ENCODE assay signal across 21 mouse cellular contexts in the genomic region with DNA sequence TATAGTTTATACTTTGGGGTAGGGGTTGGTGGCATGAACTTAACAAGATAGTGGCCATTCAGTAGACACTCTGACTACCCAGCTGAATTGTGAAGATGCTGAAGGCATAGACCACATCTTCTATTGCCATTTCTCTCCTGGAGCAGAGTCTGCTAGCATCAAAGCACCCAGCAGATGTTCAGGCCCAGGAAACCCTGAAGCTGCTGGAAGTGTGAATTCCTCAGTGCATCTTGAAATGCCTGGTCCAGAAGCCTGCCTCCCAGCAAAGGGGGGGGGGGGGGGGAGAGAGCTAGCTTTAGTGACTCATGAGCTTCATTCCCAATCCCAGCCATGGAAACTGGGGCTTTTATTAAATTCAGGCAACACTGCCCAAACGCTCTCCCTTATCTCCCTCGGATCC.
"Had no signal": no experiment of that assay in that cellular context is flagged by ENCODE, and none has a peak within 500 bp of the region (broad histone marks: within the 10 kb centered on the region; RNA-seq: fewer than 3 reads in every experiment).

No protein-coding gene starts in this region.

- H3K9me3 ChIP-seq: liver, embryonic 15.5 days; lung, embryonic 15.5 days; neural tube, embryonic 13.5 days; neural tube, embryonic 15.5 days had no signal

- DNase-seq: liver, postnatal 0 days; lung, adult 2 months; lung, postnatal 14 days; lung, postnatal 36 days; midbrain, embryonic 14.5 days; retina, postnatal 1 day; right cerebral cortex, postnatal 14 days; spleen, adult 18-20 months; thymus, adult 2 months; thymus, postnatal 25 days; thymus, postnatal 4 days had no signal

- H3K27ac ChIP-seq: liver, embryonic 15.5 days; lung, embryonic 15.5 days; macrophage; neural tube, embryonic 13.5 days; neural tube, embryonic 15.5 days had no signal

- H3K36me3 ChIP-seq: liver, embryonic 15.5 days; lung, embryonic 15.5 days; neural tube, embryonic 13.5 days; neural tube, embryonic 15.5 days had no signal

- H3K4me1 ChIP-seq: liver, embryonic 15.5 days; lung, embryonic 15.5 days; megakaryocyte, embryonic 14.5 days had no signal

- H3K27me3 ChIP-seq: liver, embryonic 15.5 days; lung, embryonic 15.5 days; megakaryocyte, embryonic 14.5 days; neural tube, embryonic 13.5 days; neural tube, embryonic 15.5 days had no signal

- H3K4me2 ChIP-seq: liver, embryonic 15.5 days; lung, embryonic 15.5 days; midbrain, embryonic 11.5 days; neural tube, embryonic 13.5 days; neural tube, embryonic 15.5 days had no signal

- H3K4me3 ChIP-seq: liver, embryonic 15.5 days; lung, embryonic 15.5 days; megakaryocyte, embryonic 14.5 days; myocyte; neural tube, embryonic 13.5 days; neural tube, embryonic 15.5 days had no signal

- ATAC-seq: liver, postnatal 0 days; lung, postnatal 0 days; midbrain, embryonic 16.5 days had no signal

- H3K9ac ChIP-seq: liver, embryonic 15.5 days; liver, postnatal 0 days; lung, embryonic 15.5 days; neural tube, embryonic 13.5 days; neural tube, embryonic 15.5 days had no signal
